Mouse (Mus musculus): ENCODE measurements around the gene Smtnl2.

DNA sequence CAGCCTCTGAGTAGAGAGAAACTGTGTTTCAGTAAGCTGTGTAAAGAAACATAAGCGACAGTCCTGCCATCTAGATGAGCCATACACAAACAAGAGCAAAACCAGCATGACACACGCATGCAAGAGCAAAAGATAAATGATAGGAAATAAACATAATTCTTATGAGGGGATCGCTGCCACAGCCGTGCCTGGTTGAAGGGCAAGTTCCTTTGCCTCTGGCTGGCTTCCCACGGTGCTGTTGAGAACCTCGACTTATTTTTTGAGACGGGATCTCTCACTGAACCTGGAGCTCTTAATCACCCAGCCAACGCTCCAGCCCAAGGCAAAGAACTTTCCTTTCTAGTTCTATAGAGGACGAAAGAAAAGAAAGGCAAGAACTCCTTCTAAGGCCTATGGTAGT, 45.4 kb downstream of the Smtnl2 start:
- TF ChIP-seq POLR2A (IDR thresholded peaks at IDR 0.05; ENCODE audit: low read depth, low read length) (no peak), CTCF (conservative IDR thresholded peaks at IDR 0.05; ENCODE audit: insufficient read depth, insufficient read length, low read depth, low read length) (no peak)
